Mouse (Mus musculus) liver, adult 2 months (tissue): Measurements from ENCODE around the gene Ptms.

Experiments used
- CTCF ChIP-seq: fragments of 200-500 bp; IDR thresholded peaks from 2 replicates; pipeline ENCODE4 v1.5.1; 2011; ENCODE audit warnings: low read depth, low read length, control low read depth
- POLR2A ChIP-seq: fragments of 200-500 bp; IDR thresholded peaks from 2 replicates; pipeline ENCODE4 v1.6.1; 2011; ENCODE audit warnings: low read length, control low read depth; ENCODE audit not compliant: insufficient read depth; ENCODE audit errors: extremely low read depth

DNA sequence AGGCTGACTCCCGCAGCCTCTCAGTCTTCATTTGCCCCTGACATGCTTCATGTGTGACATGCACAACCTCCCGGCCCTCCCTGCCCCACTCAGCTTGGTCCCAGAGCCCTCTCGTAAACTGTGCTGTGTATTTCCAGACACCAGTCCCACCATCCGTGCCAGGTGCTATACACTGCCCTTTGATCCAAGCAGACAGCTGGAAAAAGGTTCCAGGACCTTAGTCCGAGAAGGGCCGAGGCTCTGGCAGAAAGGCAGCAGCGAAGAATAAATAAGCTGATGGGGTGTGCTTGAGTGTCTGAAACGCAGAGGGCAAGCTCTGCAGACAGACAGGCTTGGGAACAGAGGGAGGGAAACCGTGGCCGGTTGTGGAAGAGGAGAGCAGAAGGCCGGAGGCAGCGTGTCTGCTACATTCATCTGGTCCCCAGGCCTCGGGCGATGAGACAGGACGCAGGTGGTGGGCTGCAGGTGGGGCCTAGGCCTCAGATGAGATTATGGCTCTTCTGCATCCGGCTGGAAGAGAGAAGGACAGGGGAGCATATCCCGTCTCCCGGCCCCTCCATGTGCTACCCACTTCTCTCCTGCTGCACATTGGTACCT lies 54.0 kb downstream of the Ptms start:
- TF ChIP-seq CTCF: no peak
- no peak for TF ChIP-seq POLR2A
